Comparison of ENCODE assay signal across 13 mouse cellular contexts in genomic region chr17:56373136-56374034, GRCm38 (mm10). TPM values are rescaled to one million over a fixed set of nuclear protein-coding genes. Genes with fewer than 3 reads are reported as not detected.
A peak's percentile ranks its signal among the peaks of the same experiment; 100 is the strongest.
DNase-seq lines count a peak whose midpoint lies in the region; ATAC-seq and TF ChIP-seq lines count a peak whose summit lies in the region.
"Had no signal": no experiment of that assay in that cellular context is flagged by ENCODE, and none has a peak within 500 bp of the region (broad histone marks: within the 10 kb centered on the region; RNA-seq: fewer than 3 reads in every experiment).

No protein-coding gene starts in this region.

- peak overlapping the region; percentile 25; the same call in 1 of the 2 replicates for H3K9ac ChIP-seq in hindbrain, embryonic 14.5 days
- H3K9ac ChIP-seq: heart, embryonic 15.5 days; limb, embryonic 12.5 days had no signal

- DNase-seq in cerebellum, postnatal 10 days = peak; percentile 61 to 64
- DNase-seq in cerebellum, adult 11 months = no peak
- DNase-seq in lung, postnatal 14 days = peak; percentile 17
- no peak for DNase-seq in lung, postnatal 36 days
- DNase-seq in hindbrain, embryonic 14.5 days (ENCODE audit: low spot score) = peak; percentile 28
- no peak for DNase-seq in testis, postnatal 10 days (ENCODE audit: low spot score)
- DNase-seq: adrenal gland, postnatal 14 days; kidney, postnatal 14 days had no signal

- peaks cover 23% of the 10 kb centered on the region for H3K4me1 ChIP-seq in hindbrain, embryonic 14.5 days (replicated peaks; ENCODE audit: control insufficient read depth, insufficient read depth, low read length)
- peaks cover 63% of the 10 kb centered on the region for H3K4me1 ChIP-seq in olfactory bulb, adult 2 months (ENCODE audit: control insufficient read depth, insufficient read depth, low read length)
- H3K4me1 ChIP-seq: limb, embryonic 12.5 days had no signal

- no peak for TF ChIP-seq CTCF in olfactory bulb, adult 2 months (IDR thresholded peaks at IDR 0.05; ENCODE audit: insufficient read depth, low read depth, low read length)

- H3K9me3 ChIP-seq in hindbrain, embryonic 14.5 days (ENCODE audit: control insufficient read depth, low read length) = no peaks in the 10 kb centered on the region
- H3K9me3 ChIP-seq: G1E; heart, embryonic 15.5 days; limb, embryonic 12.5 days had no signal

- TF ChIP-seq POLR2A in olfactory bulb, adult 2 months (IDR thresholded peaks at IDR 0.05; ENCODE audit: insufficient read depth, low read depth, low read length) = no peak

- no peak overlapping the region for H3K4me2 ChIP-seq in hindbrain, embryonic 14.5 days (replicated peaks)
- H3K4me2 ChIP-seq: heart, embryonic 15.5 days; limb, embryonic 12.5 days had no signal

- no peak overlapping the region for H3K4me3 ChIP-seq in hindbrain, embryonic 14.5 days (replicated peaks; ENCODE audit: low read length)
- no peak overlapping the region for H3K4me3 ChIP-seq in olfactory bulb, adult 2 months (ENCODE audit: insufficient read depth, low read depth, low read length)
- H3K4me3 ChIP-seq: heart, embryonic 15.5 days; limb, embryonic 12.5 days had no signal

- no peaks in the 10 kb centered on the region for H3K27me3 ChIP-seq in hindbrain, embryonic 14.5 days (ENCODE audit: control insufficient read depth, insufficient read depth, low read length)
- H3K27me3 ChIP-seq: heart, embryonic 15.5 days; limb, embryonic 12.5 days had no signal

- peaks cover 82% of the 10 kb centered on the region for H3K36me3 ChIP-seq in hindbrain, embryonic 14.5 days (replicated peaks; ENCODE audit: control insufficient read depth, insufficient read depth)

- WGBS in hindbrain, embryonic 14.5 days = 54% methylated on average over 17 of the region's 17 CpGs
- 54% methylated on average over 17 of the region's 17 CpGs for WGBS in olfactory bulb, adult 2 months

- H3K27ac ChIP-seq in hindbrain, embryonic 14.5 days = peak overlapping the region; percentile 77
- H3K27ac ChIP-seq in olfactory bulb, adult 2 months (ENCODE audit: insufficient read depth, low read depth, low read length) = peak overlapping the region; percentile 72
- H3K27ac ChIP-seq: heart, embryonic 15.5 days; limb, embryonic 12.5 days had no signal

- peak; percentile 29; the same call in 1 of the 2 replicates for ATAC-seq in hindbrain, embryonic 14.5 days (ENCODE audit: low FRiP score)
- no peak for ATAC-seq in cerebellum, adult (ENCODE audit: insufficient number of reproducible peaks, low FRiP score, low TSS enrichment)

RNA-seq across cellular contexts. Expression of gene Kdm4b, which starts 47.5 kb away (rescaled TPM):
- 62.2 and 64.3 TPM in 2 replicates for polyA plus RNA-seq in hindbrain, embryonic 14.5 days (2014; fragmentation: Nextera tagmentation; extraction: Ambion mirVana)
- not detected in 2 replicates for polyA plus RNA-seq in olfactory bulb, adult 2 months (2012; ENCODE audit: insufficient read depth, insufficient read length, low replicate concordance, missing spikeins)

Comparison
In these comparisons a context has a peak if more than half of its experiments do, and no peak if none do; other contexts are left out.
1. DNase-seq: peak in cerebellum, postnatal 10 days (2 of 2), lung, postnatal 14 days (single experiment) and hindbrain, embryonic 14.5 days (single experiment); none in cerebellum, adult 11 months (single experiment), lung, postnatal 36 days (single experiment) and testis, postnatal 10 days (single experiment).
2. RNA of gene Kdm4b, which starts 47.5 kb away (polyA plus RNA-seq): 62.2 to 64.3 TPM in hindbrain, embryonic 14.5 days; not detected in olfactory bulb, adult 2 months; every median in the first group is over 10 times any median in the second.